Mouse (Mus musculus): Measurements from ENCODE around the gene Neurl3.

Gene Neurl3

GRCm38 (mm10) chr1:36228461-36228860, 46.0 kb downstream of the Neurl3 start:
- ATAC-seq (ENCODE audit: insufficient number of reproducible peaks, low FRiP score, low TSS enrichment) = no peak

GRCm38 (mm10) chr1:36224648-36225047, 49.8 kb downstream of the Neurl3 start:
- ATAC-seq (ENCODE audit: insufficient number of reproducible peaks, low FRiP score, low TSS enrichment) = no peak
